Mouse (Mus musculus) lung, embryonic 14.5 days (tissue): ENCODE results near the gene Slc13a3. TPM values are rescaled to one million over a fixed set of nuclear protein-coding genes. Genes with fewer than 3 reads are reported as not detected.

ENCODE experiments used
- ATAC-seq: fragments of 200-750 bp; cut with Nextera tagmentation; 2 replicates; pipeline ENCODE4 v1.8.0; 2017; ENCODE audit warnings: mild to moderate bottlenecking, moderate TSS enrichment, moderate library complexity; ENCODE audit not compliant: insufficient read depth
- DNase-seq: peaks from one replicate; pipeline ENCODE4 v3.0.0-alpha.2; 2015
- H3K27ac ChIP-seq: fragments of 300-500 bp; sonication (generic); 2 replicates; pipeline ENCODE4 v1.5.1; 2014; ENCODE audit warnings: low read depth, mild to moderate bottlenecking, moderate library complexity
- H3K27me3 ChIP-seq: fragments of 300-500 bp; sonication (generic); 2 replicates; pipeline ENCODE4 v1.6.1; 2014; ENCODE audit warnings: low read length, control low read depth; ENCODE audit not compliant: insufficient read depth
- H3K36me3 ChIP-seq: fragments of 300-500 bp; sonication (generic); 2 replicates; pipeline ENCODE4 v1.6.1; 2014; ENCODE audit warnings: control low read depth; ENCODE audit not compliant: insufficient read depth
- H3K4me1 ChIP-seq: fragments of 300-500 bp; sonication (generic); 2 replicates; pipeline ENCODE4 v1.6.1; 2014; ENCODE audit warnings: antibody characterized with exemption, control low read depth; ENCODE audit not compliant: insufficient read depth
- H3K4me2 ChIP-seq: fragments of 300-500 bp; sonication (generic); 2 replicates; pipeline ENCODE4 v1.6.1; 2014; ENCODE audit warnings: mild to moderate bottlenecking
- H3K4me3 ChIP-seq: fragments of 300-500 bp; sonication (generic); 2 replicates; pipeline ENCODE4 v1.5.1; 2014; ENCODE audit warnings: low read depth, low read length
- H3K9ac ChIP-seq: fragments of 300-500 bp; sonication (generic); 2 replicates; pipeline ENCODE4 v1.6.1; 2014
- H3K9me3 ChIP-seq: fragments of 300-500 bp; sonication (generic); 2 replicates; pipeline ENCODE4 v1.6.1; 2016; ENCODE audit warnings: low read depth, low read length, control low read depth
- CTCF ChIP-seq: IDR thresholded peaks from 2 replicates; pipeline ENCODE4 v1.5.1; 2016; ENCODE audit warnings: antibody characterized with exemption, low read depth
- WGBS: fragments of 180-500 bp; shearing (Covaris S2); extraction: QIAGEN DNeasy Blood & Tissue Kit; methylation state at CpG from one replicate; pipeline ENCODE4 v1.1.7; 2014; 5-methylcytosine and 5-hydroxymethylcytosine counted together
- polyA plus RNA-seq: library from polyadenylated mRNA; unstranded; fragments of >200 nt; fragmentation: Nextera tagmentation; extraction: Ambion mirVana; gene quantifications from 2 replicates; pipeline ENCODE4 v1.2.1, GENCODE M21; 2014

The Slc13a3 gene
- polyA plus RNA-seq, 1 experiment from 2014 or later = 0.30 TPM

DNA sequence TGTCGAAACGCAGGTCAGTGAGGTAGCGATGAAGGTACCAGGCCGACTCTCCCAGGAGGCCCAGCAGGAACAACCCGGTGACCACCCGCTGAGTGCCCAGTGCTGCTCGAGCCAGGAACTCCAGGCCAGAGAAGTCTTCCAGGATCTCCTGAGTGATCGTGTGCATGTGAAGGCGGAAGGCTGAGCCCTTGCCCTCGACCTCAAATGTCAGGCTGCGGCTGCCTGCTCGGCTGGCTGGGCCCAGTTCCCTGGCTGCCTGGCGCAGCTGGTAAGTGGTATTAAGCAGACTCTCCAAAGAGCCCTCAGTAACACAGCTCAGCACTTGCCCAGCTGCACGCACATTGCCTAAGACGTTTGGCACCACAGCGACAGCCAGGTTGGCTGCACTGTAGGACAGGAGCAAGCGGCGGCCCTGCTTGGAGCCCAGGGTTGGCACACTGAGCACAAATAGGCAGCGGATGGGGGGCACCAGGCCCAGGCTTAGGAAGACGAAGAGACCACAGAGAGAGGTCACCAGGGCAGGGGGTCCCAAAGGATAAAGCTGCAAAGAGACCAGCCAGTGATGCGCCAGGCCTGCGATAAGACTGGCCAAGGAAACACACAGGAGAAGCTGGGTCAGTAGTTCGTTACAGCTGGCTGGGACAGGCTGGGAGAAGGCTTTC, 75.4 kb downstream of the Slc13a3 start:
- DNase-seq (no peak), ATAC-seq (0 out of 2 replicates have a peak, but pooled peaks have one; percentile 21)
- no peak for TF ChIP-seq CTCF
- no peak overlapping the region for H3K4me2 ChIP-seq
- H3K9me3 ChIP-seq = no peaks in the 10 kb centered on the region
- no peak overlapping the region for H3K27ac ChIP-seq
- H3K4me1 ChIP-seq = peaks cover 3% of the 10 kb centered on the region; the same call in 1 of the 2 replicates
- no peaks in the 10 kb centered on the region for H3K27me3 ChIP-seq
- no peak overlapping the region for H3K9ac ChIP-seq
- no peak overlapping the region for H3K4me3 ChIP-seq
- H3K36me3 ChIP-seq = no peaks in the 10 kb centered on the region
- whole genome bisulfite sequencing = 55% methylated on average over 23 of the region's 23 CpGs

DNA sequence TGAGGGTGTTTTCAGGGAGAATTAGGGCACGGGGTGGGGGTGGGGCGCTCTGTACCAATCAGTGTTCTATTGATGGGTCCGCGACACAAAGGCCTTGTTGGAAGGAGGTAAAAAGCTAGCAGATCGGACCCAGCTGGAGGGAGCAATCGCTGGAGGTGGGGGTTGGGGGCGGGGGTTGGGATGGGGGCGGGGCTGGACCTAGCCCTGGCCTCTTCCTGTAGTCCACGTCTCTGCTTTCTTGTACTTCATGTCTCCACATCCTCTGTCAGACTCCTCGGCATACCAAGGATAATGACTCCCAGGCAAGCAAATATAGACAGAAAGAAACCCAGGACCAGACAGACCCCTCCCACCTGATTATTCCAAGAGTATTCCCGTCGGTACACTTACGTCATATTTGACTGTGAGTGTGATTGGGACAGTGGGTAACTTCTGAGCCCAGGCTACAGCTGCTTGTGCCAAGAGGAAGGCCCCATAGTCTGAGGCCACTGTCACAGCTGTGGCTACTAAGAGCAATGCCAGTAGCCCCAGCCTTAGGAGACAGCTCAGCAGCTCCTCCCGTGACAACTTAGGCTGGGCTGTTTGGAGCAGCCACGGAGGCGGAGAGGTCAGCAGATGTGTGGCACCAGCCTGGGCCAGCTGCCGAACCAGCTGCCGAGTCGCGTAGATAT, 76.1 kb downstream of the Slc13a3 start:
- TF ChIP-seq CTCF = no peak
- no peaks in the 10 kb centered on the region for H3K9me3 ChIP-seq
- no peak overlapping the region; the same call in 1 of the 2 replicates for H3K9ac ChIP-seq
- DNase-seq = peak; percentile 34
- H3K27ac ChIP-seq = no peak overlapping the region
- peak; percentile 44; the same call in 1 of the 2 replicates for ATAC-seq
- H3K27me3 ChIP-seq = no peaks in the 10 kb centered on the region
- peaks cover 3% of the 10 kb centered on the region; the same call in 1 of the 2 replicates for H3K4me1 ChIP-seq
- WGBS = 33% methylated on average over 20 of the region's 20 CpGs
- H3K4me2 ChIP-seq = 0 out of 2 replicates have a peak overlapping the region, but pooled peaks have one; percentile 10
- H3K4me3 ChIP-seq = no peak overlapping the region
- H3K36me3 ChIP-seq = no peaks in the 10 kb centered on the region

- no peaks in the 10 kb centered on the region for H3K9me3 ChIP-seq
- DNase-seq (no peak), ATAC-seq (no peak)
- no peak overlapping the region for H3K27ac ChIP-seq
- peaks cover 1% of the 10 kb centered on the region; the same call in 1 of the 2 replicates for H3K4me1 ChIP-seq
- 80% methylated on average over 4 of the region's 4 CpGs for WGBS
- TF ChIP-seq CTCF = no peak
- no peak overlapping the region for H3K4me2 ChIP-seq
- H3K36me3 ChIP-seq = no peaks in the 10 kb centered on the region
- H3K4me3 ChIP-seq = no peak overlapping the region
- no peaks in the 10 kb centered on the region for H3K27me3 ChIP-seq
- H3K9ac ChIP-seq = no peak overlapping the region
These were observed 80.9 kb downstream of the Slc13a3 start for GRCm38 (mm10) chr2:165392156-165392555.

DNA sequence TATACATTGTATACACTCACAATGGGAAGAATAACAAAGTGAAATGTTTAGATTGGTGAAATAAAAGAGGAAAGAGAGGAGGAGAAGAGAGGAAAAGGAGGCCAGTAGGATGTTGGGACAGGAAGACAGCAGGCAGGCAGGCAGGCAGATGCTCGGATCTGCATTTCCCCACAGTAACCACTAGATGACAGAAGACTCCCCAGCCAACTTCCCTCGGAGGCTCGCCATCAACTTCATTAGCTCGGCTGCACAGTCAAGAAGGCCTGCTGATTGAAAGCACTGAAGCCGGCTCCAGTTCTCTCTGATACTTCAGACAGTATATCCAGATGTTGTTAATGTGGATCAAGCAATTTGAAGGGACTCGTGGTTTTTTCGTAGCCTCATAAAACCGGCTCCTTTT, 81.5 kb downstream of the Slc13a3 start:
- DNase-seq = peak; percentile 85
- no peak overlapping the region for H3K4me3 ChIP-seq
- no peaks in the 10 kb centered on the region for H3K9me3 ChIP-seq

GRCm38 (mm10) chr2:165389299-165389952, 83.6 kb downstream of the Slc13a3 start:
- no peak for TF ChIP-seq CTCF
- H3K9me3 ChIP-seq = no peaks in the 10 kb centered on the region
- 54% methylated on average over 6 of the region's 6 CpGs for WGBS
- H3K9ac ChIP-seq = no peak overlapping the region
- H3K4me2 ChIP-seq = no peak overlapping the region
- ATAC-seq (no peak), DNase-seq (no peak)
- H3K4me3 ChIP-seq = no peak overlapping the region
- 0 out of 2 replicates have a peak, but pooled peaks cover 4% of the 10 kb centered on the region for H3K4me1 ChIP-seq
- H3K27me3 ChIP-seq = no peaks in the 10 kb centered on the region
- H3K36me3 ChIP-seq = peaks cover 25% of the 10 kb centered on the region
- no peak overlapping the region for H3K27ac ChIP-seq

More for the DNA sequence above, 81.5 kb downstream of the Slc13a3 start:
- Histone ChIP-seq H3K36me3 (peaks cover 4% of the 10 kb centered on the region), H3K27me3 (no peaks in the 10 kb centered on the region), H3K4me2 (no peak overlapping the region), H3K9ac (no peak overlapping the region), H3K4me1 (0 out of 2 replicates have a peak, but pooled peaks cover 3% of the 10 kb centered on the region), H3K27ac (no peak overlapping the region)
- TF ChIP-seq CTCF = peak; percentile 90
- ATAC-seq = no peak
- 14% methylated on average over 8 of the region's 8 CpGs for WGBS

- Histone ChIP-seq H3K4me1 (0 out of 2 replicates have a peak, but pooled peaks cover 4% of the 10 kb centered on the region), H3K27ac (peak within 1 kb of the TSS; percentile 71), H3K9ac (peak within 1 kb of the TSS; percentile 89), H3K4me3 (peak within 1 kb of the TSS; percentile 76), H3K27me3 (no peaks in the 10 kb centered on the region), H3K4me2 (peak within 1 kb of the TSS; percentile 72), H3K36me3 (peaks cover 40% of the 10 kb centered on the region), H3K9me3 (no peaks in the 10 kb centered on the region)
- DNase-seq (peak; percentile 99), ATAC-seq (peak; percentile 94)
- no peak for TF ChIP-seq CTCF
- WGBS = under 1% methylated on average over 40 of the region's 40 CpGs
These were observed 85.1 kb downstream of the Slc13a3 start, which contains the start of gene Zfp334 for GRCm38 (mm10) chr2:165387844-165388495. Zfp334 (minus strand) TSS chr2:165388259.
